Mouse (Mus musculus): ENCODE results near the gene Cblb. TPM values are rescaled to one million over a fixed set of nuclear protein-coding genes. Genes with fewer than 3 reads are reported as not detected.

The Cblb gene
- total RNA-seq, 2 experiments from 2014 or later, result 40.0 to 43.8 TPM

- intact Hi-C loops (cut with DNase I), result loop anchor here (10.0 kb wide), 2 partner anchors 99 to 149 kb away; no protein-coding TSS in a partner anchor
- no peak for DNase-seq
Observed at GRCm38 (mm10) chr16:52036295-52036694, 5.3 kb downstream of the Cblb start.

- intact Hi-C loops (cut with DNase I), result loop anchor here (10.0 kb wide), 2 partner anchors 97 to 147 kb away; no protein-coding TSS in a partner anchor
- DNase-seq, result no peak
Observed at GRCm38 (mm10) chr16:52038283-52038682, 7.3 kb downstream of the Cblb start.

- intact Hi-C loops (cut with DNase I), result loop anchor here (10.0 kb wide), 2 partner anchors 96 to 146 kb away; no protein-coding TSS in a partner anchor
- DNase-seq, result no peak
Observed at GRCm38 (mm10) chr16:52038821-52039220, 7.8 kb downstream of the Cblb start.

GRCm38 (mm10) chr16:52040937-52041336 lies 9.9 kb downstream of the Cblb start:
- intact Hi-C loops (cut with DNase I), result no loop called here

GRCm38 (mm10) chr16:52042667-52043379 lies 11.8 kb downstream of the Cblb start:
- intact Hi-C loops (cut with DNase I), result no loop called here
- DNase-seq, result no peak

More at GRCm38 (mm10) chr16:52040937-52041336, 9.9 kb downstream of the Cblb start:
- DNase-seq, result no peak

- DNase-seq, result no peak
- intact Hi-C loops (cut with DNase I), result no loop called here
Observed at GRCm38 (mm10) chr16:52043380-52044117, 12.5 kb downstream of the Cblb start.

- no peak for DNase-seq
- intact Hi-C loops (cut with DNase I), result no loop called here
Observed at GRCm38 (mm10) chr16:52044518-52044917, 13.5 kb downstream of the Cblb start.

GRCm38 (mm10) chr16:52044985-52045384 lies 14.0 kb downstream of the Cblb start:
- intact Hi-C loops (cut with DNase I), result no loop called here
- DNase-seq, result no peak

- DNase-seq, result no peak
- intact Hi-C loops (cut with DNase I), result no loop called here
Observed at GRCm38 (mm10) chr16:52046464-52046863, 15.4 kb downstream of the Cblb start.

GRCm38 (mm10) chr16:52051106-52051505 lies 20.1 kb downstream of the Cblb start:
- DNase-seq, result no peak
- intact Hi-C loops (cut with DNase I), result no loop called here

- intact Hi-C loops (cut with DNase I), result no loop called here
- no peak for DNase-seq
Observed at GRCm38 (mm10) chr16:52052734-52053133, 21.7 kb downstream of the Cblb start.

GRCm38 (mm10) chr16:52055236-52055635 lies 24.2 kb downstream of the Cblb start:
- DNase-seq, result no peak
- intact Hi-C loops (cut with DNase I), result no loop called here

GRCm38 (mm10) chr16:52056164-52056563 lies 25.1 kb downstream of the Cblb start:
- intact Hi-C loops (cut with DNase I), result no loop called here

GRCm38 (mm10) chr16:52057335-52057734 lies 26.3 kb downstream of the Cblb start:
- DNase-seq, result no peak
- intact Hi-C loops (cut with DNase I), result no loop called here

More at GRCm38 (mm10) chr16:52056164-52056563, 25.1 kb downstream of the Cblb start:
- DNase-seq, result no peak

GRCm38 (mm10) chr16:52059535-52059934 lies 28.5 kb downstream of the Cblb start:
- no peak for DNase-seq
- intact Hi-C loops (cut with DNase I), result no loop called here

- intact Hi-C loops (cut with DNase I), result no loop called here
- no peak for DNase-seq
Observed at GRCm38 (mm10) chr16:52060100-52060719, 29.2 kb downstream of the Cblb start.

- intact Hi-C loops (cut with DNase I), result no loop called here
- no peak for DNase-seq
Observed at GRCm38 (mm10) chr16:52061015-52061481, 30.0 kb downstream of the Cblb start.

GRCm38 (mm10) chr16:52064309-52065105 lies 33.5 kb downstream of the Cblb start:
- DNase-seq, result no peak
- intact Hi-C loops (cut with DNase I), result no loop called here

GRCm38 (mm10) chr16:52067632-52068516 lies 36.8 kb downstream of the Cblb start:
- intact Hi-C loops (cut with DNase I), result no loop called here
- no peak for DNase-seq

- intact Hi-C loops (cut with DNase I), result no loop called here
- no peak for DNase-seq
Observed at GRCm38 (mm10) chr16:52068517-52068874, 37.5 kb downstream of the Cblb start.

Measured in left cerebral cortex, postnatal 4 days (tissue).